Mouse (Mus musculus) liver, embryonic 13.5 days (tissue): ENCODE measurements around the gene Sap25. TPM values are rescaled to one million over a fixed set of nuclear protein-coding genes. Genes with fewer than 3 reads are reported as not detected.

Experiments
- ATAC-seq: fragments of 200-750 bp; cut with Nextera tagmentation; 2 replicates; pipeline ENCODE4 v1.8.0; 2017; ENCODE audit warnings: low read depth, mild to moderate bottlenecking, moderate number of reproducible peaks, moderate library complexity
- DNase-seq: peaks from one replicate; pipeline ENCODE4 v3.0.0; 2022
- H3K27ac ChIP-seq: fragments of 300-500 bp; sonication (generic); 2 replicates; pipeline ENCODE4 v1.5.1; 2015; ENCODE audit warnings: moderate library complexity, mild to moderate bottlenecking, inconsistent platforms
- H3K27me3 ChIP-seq: fragments of 300-500 bp; sonication (generic); 2 replicates; pipeline ENCODE4 v1.6.1; 2015; ENCODE audit warnings: mild to moderate bottlenecking, inconsistent platforms
- H3K36me3 ChIP-seq: fragments of 300-500 bp; sonication (generic); 2 replicates; pipeline ENCODE4 v1.6.1; 2015; ENCODE audit warnings: mild to moderate bottlenecking, inconsistent platforms
- H3K4me1 ChIP-seq: fragments of 300-500 bp; sonication (generic); replicated peaks from 2 replicates; pipeline ENCODE4 v1.6.1; 2015; ENCODE audit warnings: inconsistent platforms
- H3K4me2 ChIP-seq: fragments of 300-500 bp; sonication (generic); 2 replicates; pipeline ENCODE4 v1.6.1; 2015; ENCODE audit warnings: inconsistent platforms, mild to moderate bottlenecking, moderate library complexity
- H3K4me3 ChIP-seq: fragments of 300-500 bp; sonication (generic); replicated peaks from 2 replicates; pipeline ENCODE4 v1.5.1; 2015; ENCODE audit warnings: mild to moderate bottlenecking, inconsistent platforms
- H3K9ac ChIP-seq: fragments of 300-500 bp; sonication (generic); 2 replicates; pipeline ENCODE4 v1.6.1; 2015; ENCODE audit warnings: mild to moderate bottlenecking, inconsistent platforms
- H3K9me3 ChIP-seq: fragments of 300-500 bp; sonication (generic); replicated peaks from 2 replicates; pipeline ENCODE4 v1.6.1; 2016; ENCODE audit warnings: inconsistent platforms
- WGBS: fragments of 180-500 bp; shearing (Covaris S2); methylation state at CpG from one replicate; pipeline ENCODE4 v1.1.7; 2015; ENCODE audit not compliant: insufficient replicate concordance; 5-methylcytosine and 5-hydroxymethylcytosine counted together
- polyA plus RNA-seq: library from polyadenylated mRNA; unstranded; fragments of >200 nt; fragmentation: Nextera tagmentation; extraction: Ambion mirVana; gene quantifications from 2 replicates; pipeline ENCODE4 v1.2.1, GENCODE M21; 2015

Sap25 gene
- polyA plus RNA-seq, 1 experiment from 2014 or later: 2.8 TPM

- ATAC-seq (peak; percentile 85), DNase-seq (peak; percentile 99)
- peak within 1 kb of the TSS; percentile 94 for H3K4me2 ChIP-seq
- no peaks in the 10 kb centered on the region for H3K27me3 ChIP-seq
- peak within 1 kb of the TSS; percentile 99 for H3K27ac ChIP-seq
- H3K4me1 ChIP-seq: peaks cover 83% of the 10 kb centered on the region
- H3K9me3 ChIP-seq: no peaks in the 10 kb centered on the region
- H3K4me3 ChIP-seq: peak within 1 kb of the TSS; percentile 97
- peak within 1 kb of the TSS; percentile 93 for H3K9ac ChIP-seq
- peaks cover 29% of the 10 kb centered on the region for H3K36me3 ChIP-seq
- WGBS: under 1% methylated on average over 62 of the region's 62 CpGs
These were observed 43.4 kb downstream of the Sap25 start, which contains the start of gene Agfg2 for GRCm38 (mm10) chr5:137684294-137685123. Agfg2 (minus strand) TSS chr5:137684726.

GRCm38 (mm10) chr5:137685653-137686052 lies 44.5 kb downstream of the Sap25 start:
- peaks cover 81% of the 10 kb centered on the region for H3K4me1 ChIP-seq
- WGBS: 36% methylated on average over 3 of the region's 3 CpGs
- H3K9me3 ChIP-seq: no peaks in the 10 kb centered on the region
- no peaks in the 10 kb centered on the region for H3K27me3 ChIP-seq
- ATAC-seq (no peak), DNase-seq (no peak)
- peaks cover 17% of the 10 kb centered on the region for H3K36me3 ChIP-seq
- H3K27ac ChIP-seq: peak overlapping the region; percentile 99
- peak overlapping the region; percentile 94 for H3K4me2 ChIP-seq
- peak overlapping the region; percentile 97 for H3K4me3 ChIP-seq
- H3K9ac ChIP-seq: peak overlapping the region; percentile 77

GRCm38 (mm10) chr5:137686127-137686790 lies 45.1 kb downstream of the Sap25 start:
- DNase-seq (peak; percentile 90), ATAC-seq (peak; percentile 90)
- Histone ChIP-seq H3K4me2 (peak overlapping the region; percentile 94), H3K27me3 (no peaks in the 10 kb centered on the region), H3K4me1 (peaks cover 77% of the 10 kb centered on the region), H3K27ac (peak overlapping the region; percentile 99), H3K9me3 (no peaks in the 10 kb centered on the region), H3K4me3 (peak overlapping the region; percentile 97), H3K9ac (peak overlapping the region; percentile 77), H3K36me3 (peaks cover 11% of the 10 kb centered on the region)
- 21% methylated on average over 6 of the region's 6 CpGs for WGBS

- peaks cover 50% of the 10 kb centered on the region for H3K4me1 ChIP-seq
- no peaks in the 10 kb centered on the region for H3K27me3 ChIP-seq
- H3K36me3 ChIP-seq: no peaks in the 10 kb centered on the region
- H3K4me3 ChIP-seq: no peak overlapping the region
- H3K4me2 ChIP-seq: no peak overlapping the region
- no peak for DNase-seq
- peak overlapping the region; percentile 71 for H3K27ac ChIP-seq
- no peaks in the 10 kb centered on the region for H3K9me3 ChIP-seq
- no peak overlapping the region for H3K9ac ChIP-seq
- ATAC-seq: no peak
- WGBS: 85% methylated on average over 3 of the region's 3 CpGs
These were observed 48.8 kb downstream of the Sap25 start for GRCm38 (mm10) chr5:137689974-137690373.

- Histone ChIP-seq H3K36me3 (no peaks in the 10 kb centered on the region), H3K4me3 (no peak overlapping the region), H3K4me1 (peaks cover 45% of the 10 kb centered on the region), H3K27ac (peak overlapping the region; percentile 71), H3K27me3 (no peaks in the 10 kb centered on the region), H3K4me2 (no peak overlapping the region), H3K9me3 (no peaks in the 10 kb centered on the region), H3K9ac (no peak overlapping the region)
- no peak for ATAC-seq
- no peak for DNase-seq
- WGBS: 62% methylated on average over 9 of the region's 9 CpGs
These were observed 49.4 kb downstream of the Sap25 start for GRCm38 (mm10) chr5:137690531-137690930.

GRCm38 (mm10) chr5:137691881-137692280 lies 50.7 kb downstream of the Sap25 start:
- H3K27ac ChIP-seq: no peak overlapping the region
- H3K27me3 ChIP-seq: no peaks in the 10 kb centered on the region
- no peak overlapping the region for H3K4me3 ChIP-seq
- no peak overlapping the region for H3K9ac ChIP-seq
- H3K36me3 ChIP-seq: no peaks in the 10 kb centered on the region
- DNase-seq (no peak), ATAC-seq (no peak)
- H3K4me1 ChIP-seq: peaks cover 40% of the 10 kb centered on the region
- 36% methylated on average over 1 of the region's 1 CpGs for WGBS
- H3K4me2 ChIP-seq: no peak overlapping the region
- H3K9me3 ChIP-seq: no peaks in the 10 kb centered on the region

Other genes with a start within 250 kb of the Sap25 start
- 0.12 and 0.16 TPM in 2 replicates for gene Zan, start 164.3 kb upstream of the Sap25 start, polyA plus RNA-seq
- gene Pop7, start 138.8 kb upstream of the Sap25 start, polyA plus RNA-seq: 45.7 and 46.1 TPM in 2 replicates
- 3.3 and 3.7 TPM in 2 replicates for gene Gigyf1, start 122.8 kb upstream of the Sap25 start, polyA plus RNA-seq
- gene Epo, start 108.1 kb upstream of the Sap25 start, polyA plus RNA-seq: 0.96 and 1.2 TPM in 2 replicates
- 139 and 159 TPM in 2 replicates for gene Gnb2, start 107.8 kb upstream of the Sap25 start, polyA plus RNA-seq
- gene Actl6b, start 87.8 kb upstream of the Sap25 start, polyA plus RNA-seq: 0.14 and 0.16 TPM in 2 replicates
- gene Tfr2, start 71.5 kb upstream of the Sap25 start, polyA plus RNA-seq: 41.5 and 45.7 TPM in 2 replicates
- gene Mospd3, start 40.3 kb upstream of the Sap25 start, polyA plus RNA-seq: 32.3 and 32.8 TPM in 2 replicates
- gene Pcolce, start 27.6 kb upstream of the Sap25 start, polyA plus RNA-seq: 15.5 and 16.1 TPM in 2 replicates
- gene Fbxo24, start 12.3 kb upstream of the Sap25 start, polyA plus RNA-seq: 0.08 TPM in 1 of 2 replicates, not detected in the other
- 24.8 and 32.0 TPM in 2 replicates for gene Lrch4, start 12.2 kb upstream of the Sap25 start, polyA plus RNA-seq
- 3.4 and 4.1 TPM in 2 replicates for gene Gm20605, start 12.2 kb upstream of the Sap25 start, polyA plus RNA-seq
- gene Irs3, start 4.4 kb downstream of the Sap25 start, polyA plus RNA-seq: 0.13 TPM in 1 of 2 replicates, not detected in the other
- gene Agfg2, start 43.4 kb downstream of the Sap25 start, polyA plus RNA-seq: 32.1 and 37.8 TPM in 2 replicates
- 0.17 and 0.19 TPM in 2 replicates for gene Nyap1, start 100.3 kb downstream of the Sap25 start, polyA plus RNA-seq
- gene Tsc22d4, start 104.4 kb downstream of the Sap25 start, polyA plus RNA-seq: 66.8 and 69.1 TPM in 2 replicates
- gene Ppp1r35, start 137.5 kb downstream of the Sap25 start, polyA plus RNA-seq: 17.8 and 20.1 TPM in 2 replicates
- gene Mepce, start 146.3 kb downstream of the Sap25 start, polyA plus RNA-seq: 4.5 and 4.9 TPM in 2 replicates
- gene Zcwpw1, start 146.5 kb downstream of the Sap25 start, polyA plus RNA-seq: 3.5 and 4.8 TPM in 2 replicates
- 1.4 and 1.8 TPM in 2 replicates for gene Pilra, start 194.9 kb downstream of the Sap25 start, polyA plus RNA-seq
- gene Pilrb1, start 216.8 kb downstream of the Sap25 start, polyA plus RNA-seq: 2.1 TPM in 2 replicates
- gene Pilrb2, start 230.5 kb downstream of the Sap25 start, polyA plus RNA-seq: 1.6 and 2.1 TPM in 2 replicates